Mouse (Mus musculus): Measurements from ENCODE around the gene Lypd6b. TPM values are rescaled to one million over a fixed set of nuclear protein-coding genes. Genes with fewer than 3 reads are reported as not detected.

The Lypd6b gene
- total and polyA plus RNA-seq, 3 experiments = 0.16 TPM; not detected in 2

GRCm38 (mm10) chr2:49775187-49775586 lies 12.3 kb upstream of the Lypd6b start:
- Histone ChIP-seq H3K4me1 (ENCODE audit: insufficient read depth, low read depth, low read length) (no peaks in the 10 kb centered on the region), H3K27me3 (ENCODE audit: insufficient read depth, low read length) (no peaks in the 10 kb centered on the region), H3K36me3 (replicated peaks) (no peaks in the 10 kb centered on the region), H3K4me3 (ENCODE audit: low read depth, low read length) (no peak overlapping the region), H3K9me3 (replicated peaks) (no peaks in the 10 kb centered on the region)
- TF ChIP-seq GATA1 (IDR thresholded peaks at IDR 0.05; ENCODE audit: borderline replicate concordance, low read length) = no peak
- no peak for TF ChIP-seq POLR2AphosphoS5 (IDR thresholded peaks at IDR 0.05; ENCODE audit: insufficient replicate concordance, low read depth, low read length)
- TF ChIP-seq CTCF (IDR thresholded peaks at IDR 0.05; ENCODE audit: low read depth, low read length) = no peak
- no peak for TF ChIP-seq TAL1 (conservative IDR thresholded peaks at IDR 0.05; ENCODE audit: low read depth, low read length)
- TF ChIP-seq GATA2 (IDR thresholded peaks at IDR 0.05; ENCODE audit: borderline replicate concordance, low read depth, low read length) = no peak
- ATAC-seq (ENCODE audit: extremely low read depth, insufficient number of reproducible peaks, low FRiP score, poor library complexity, severe bottlenecking) (no peak), DNase-seq (ENCODE audit: low spot score) (no peak)

GRCm38 (mm10) chr2:49775735-49776134 lies 11.8 kb upstream of the Lypd6b start:
- DNase-seq (ENCODE audit: low spot score) = no peak
- no peak for ATAC-seq (ENCODE audit: extremely low read depth, insufficient number of reproducible peaks, low FRiP score, poor library complexity, severe bottlenecking)
- no peak for TF ChIP-seq TAL1 (conservative IDR thresholded peaks at IDR 0.05; ENCODE audit: low read depth, low read length)
- no peak for TF ChIP-seq POLR2AphosphoS5 (IDR thresholded peaks at IDR 0.05; ENCODE audit: insufficient replicate concordance, low read depth, low read length)
- no peak for TF ChIP-seq GATA1 (IDR thresholded peaks at IDR 0.05; ENCODE audit: borderline replicate concordance, low read length)
- Histone ChIP-seq H3K9me3 (replicated peaks) (no peaks in the 10 kb centered on the region), H3K4me1 (ENCODE audit: insufficient read depth, low read depth, low read length) (no peaks in the 10 kb centered on the region), H3K36me3 (replicated peaks) (no peaks in the 10 kb centered on the region), H3K27me3 (ENCODE audit: insufficient read depth, low read length) (no peaks in the 10 kb centered on the region), H3K4me3 (ENCODE audit: low read depth, low read length) (no peak overlapping the region)

DNA sequence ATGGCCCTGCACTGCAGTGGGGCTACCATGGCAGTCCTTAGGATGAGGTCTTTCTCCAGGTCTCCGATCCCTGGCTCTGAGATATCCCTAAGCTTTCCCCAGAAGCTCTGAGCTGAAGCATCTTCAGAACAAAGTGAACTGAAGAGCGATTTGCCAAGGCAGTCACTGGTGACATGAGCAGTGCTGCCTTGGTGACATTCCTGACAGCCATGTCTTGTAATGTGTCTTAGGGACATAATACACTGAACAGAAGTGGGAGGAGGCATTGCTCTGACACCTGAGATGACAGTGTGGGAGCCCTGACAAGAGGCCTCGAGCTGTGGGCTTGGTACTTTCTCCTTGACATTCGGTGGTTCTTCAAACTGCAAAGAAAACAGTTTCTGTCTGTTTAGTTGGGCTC lies 11.1 kb upstream of the Lypd6b start:
- DNase-seq (ENCODE audit: low spot score) = no peak
- no peak for TF ChIP-seq POLR2AphosphoS5 (IDR thresholded peaks at IDR 0.05; ENCODE audit: insufficient replicate concordance, low read depth, low read length)
- TF ChIP-seq CTCF (IDR thresholded peaks at IDR 0.05; ENCODE audit: low read depth, low read length) = no peak
- no peak for TF ChIP-seq GATA1 (IDR thresholded peaks at IDR 0.05; ENCODE audit: borderline replicate concordance, low read length)
- no peak for TF ChIP-seq GATA2 (IDR thresholded peaks at IDR 0.05; ENCODE audit: borderline replicate concordance, low read depth, low read length)
- TF ChIP-seq TAL1 (conservative IDR thresholded peaks at IDR 0.05; ENCODE audit: low read depth, low read length) = no peak
- Histone ChIP-seq H3K9me3 (replicated peaks) (no peaks in the 10 kb centered on the region), H3K27me3 (ENCODE audit: insufficient read depth, low read length) (no peaks in the 10 kb centered on the region), H3K4me3 (ENCODE audit: low read depth, low read length) (no peak overlapping the region), H3K4me1 (ENCODE audit: insufficient read depth, low read depth, low read length) (no peaks in the 10 kb centered on the region), H3K36me3 (replicated peaks) (no peaks in the 10 kb centered on the region)
- no peak for ATAC-seq (ENCODE audit: extremely low read depth, insufficient number of reproducible peaks, low FRiP score, poor library complexity, severe bottlenecking)

DNA sequence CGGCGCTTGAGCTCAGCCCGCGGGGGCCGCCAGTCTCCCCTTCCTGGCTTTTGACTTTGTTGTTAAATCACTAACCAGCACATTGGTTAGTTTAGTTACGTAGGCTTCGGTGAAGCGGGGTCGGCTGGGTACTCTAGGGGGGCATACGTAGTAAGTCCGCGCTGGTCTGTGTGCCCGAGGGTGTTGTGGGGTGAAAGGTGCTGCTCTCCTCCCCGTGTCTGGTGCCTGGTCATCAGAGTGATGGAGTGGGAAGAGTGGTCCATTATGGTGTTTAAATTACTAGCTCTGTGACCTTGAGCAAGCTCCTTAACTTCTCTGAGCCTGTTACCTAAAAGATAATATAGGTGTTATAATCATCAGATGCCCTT lies 547 bp downstream of the Lypd6b start:
- H3K9me3 ChIP-seq (replicated peaks) = peaks cover 28% of the 10 kb centered on the region
- no peaks in the 10 kb centered on the region for H3K27me3 ChIP-seq (ENCODE audit: insufficient read depth, low read length)
- no peak for DNase-seq (ENCODE audit: low spot score)
- no peak for ATAC-seq (ENCODE audit: extremely low read depth, insufficient number of reproducible peaks, low FRiP score, poor library complexity, severe bottlenecking)
- no peaks in the 10 kb centered on the region for H3K4me1 ChIP-seq (ENCODE audit: insufficient read depth, low read depth, low read length)
- TF ChIP-seq GATA1 (IDR thresholded peaks at IDR 0.05; ENCODE audit: borderline replicate concordance, low read length) (no peak), CTCF (IDR thresholded peaks at IDR 0.05; ENCODE audit: low read depth, low read length) (no peak), POLR2AphosphoS5 (IDR thresholded peaks at IDR 0.05; ENCODE audit: insufficient replicate concordance, low read depth, low read length) (no peak), GATA2 (IDR thresholded peaks at IDR 0.05; ENCODE audit: borderline replicate concordance, low read depth, low read length) (no peak), TAL1 (conservative IDR thresholded peaks at IDR 0.05; ENCODE audit: low read depth, low read length) (no peak)
- no peaks in the 10 kb centered on the region for H3K36me3 ChIP-seq (replicated peaks)
- no peak overlapping the region for H3K4me3 ChIP-seq (ENCODE audit: low read depth, low read length)

DNA sequence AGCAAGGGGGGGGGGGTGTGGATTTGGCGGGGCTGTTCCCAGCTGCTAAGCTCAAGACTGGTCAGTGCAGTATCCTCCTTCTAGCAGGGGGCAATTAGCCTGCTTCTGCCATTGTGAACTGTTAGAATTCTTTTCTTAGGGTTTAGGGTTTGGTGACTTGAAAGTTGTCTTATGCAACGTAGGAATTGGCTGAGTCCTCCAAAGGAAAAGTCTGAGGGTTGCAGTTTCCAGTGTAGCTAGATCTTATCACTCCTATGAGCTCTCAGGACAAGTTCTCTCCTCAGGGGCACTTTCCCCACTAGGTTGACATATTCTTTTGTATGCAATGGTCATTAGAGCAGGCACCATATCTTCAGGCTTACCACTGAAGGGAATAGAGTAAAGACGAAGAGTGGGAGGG lies 1.2 kb downstream of the Lypd6b start:
- Histone ChIP-seq H3K4me1 (ENCODE audit: insufficient read depth, low read depth, low read length) (no peaks in the 10 kb centered on the region), H3K36me3 (replicated peaks) (no peaks in the 10 kb centered on the region), H3K27me3 (ENCODE audit: insufficient read depth, low read length) (no peaks in the 10 kb centered on the region), H3K9me3 (replicated peaks) (peaks cover 28% of the 10 kb centered on the region), H3K4me3 (ENCODE audit: low read depth, low read length) (no peak overlapping the region)
- ATAC-seq (ENCODE audit: extremely low read depth, insufficient number of reproducible peaks, low FRiP score, poor library complexity, severe bottlenecking) (no peak), DNase-seq (ENCODE audit: low spot score) (no peak)
- TF ChIP-seq CTCF (IDR thresholded peaks at IDR 0.05; ENCODE audit: low read depth, low read length) = no peak

DNA sequence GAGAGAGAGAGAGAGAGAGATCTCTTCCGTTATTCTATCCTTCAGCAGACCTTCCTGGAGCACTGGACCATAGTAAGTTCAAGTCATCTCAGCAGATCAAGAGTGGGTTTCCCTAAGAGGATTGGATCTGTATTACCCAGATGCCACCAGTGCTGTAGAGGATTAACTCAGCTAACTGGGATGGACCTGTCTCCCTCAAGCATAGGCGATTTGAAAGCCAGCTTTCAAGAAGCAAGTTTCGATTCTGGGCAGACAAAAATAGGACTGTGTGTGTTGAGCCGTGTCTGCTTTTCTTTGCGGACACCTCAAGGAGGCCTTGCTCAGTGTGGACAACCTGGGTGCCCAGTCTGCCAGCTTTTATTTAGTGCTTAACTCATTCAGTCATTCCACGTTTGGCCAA lies 1.6 kb downstream of the Lypd6b start:
- DNase-seq (ENCODE audit: low spot score) (no peak), ATAC-seq (ENCODE audit: extremely low read depth, insufficient number of reproducible peaks, low FRiP score, poor library complexity, severe bottlenecking) (no peak)
- Histone ChIP-seq H3K9me3 (replicated peaks) (peaks cover 28% of the 10 kb centered on the region), H3K36me3 (replicated peaks) (no peaks in the 10 kb centered on the region), H3K27me3 (ENCODE audit: insufficient read depth, low read length) (no peaks in the 10 kb centered on the region), H3K4me1 (ENCODE audit: insufficient read depth, low read depth, low read length) (no peaks in the 10 kb centered on the region), H3K4me3 (ENCODE audit: low read depth, low read length) (no peak overlapping the region)
- TF ChIP-seq GATA1 (IDR thresholded peaks at IDR 0.05; ENCODE audit: borderline replicate concordance, low read length) (no peak), TAL1 (conservative IDR thresholded peaks at IDR 0.05; ENCODE audit: low read depth, low read length) (no peak), GATA2 (IDR thresholded peaks at IDR 0.05; ENCODE audit: borderline replicate concordance, low read depth, low read length) (no peak), POLR2AphosphoS5 (IDR thresholded peaks at IDR 0.05; ENCODE audit: insufficient replicate concordance, low read depth, low read length) (no peak), CTCF (IDR thresholded peaks at IDR 0.05; ENCODE audit: low read depth, low read length) (no peak)

GRCm38 (mm10) chr2:49789504-49789903 lies 2.0 kb downstream of the Lypd6b start:
- ATAC-seq (ENCODE audit: extremely low read depth, insufficient number of reproducible peaks, low FRiP score, poor library complexity, severe bottlenecking) (no peak), DNase-seq (ENCODE audit: low spot score) (no peak)
- Histone ChIP-seq H3K27me3 (ENCODE audit: insufficient read depth, low read length) (no peaks in the 10 kb centered on the region), H3K36me3 (replicated peaks) (no peaks in the 10 kb centered on the region), H3K4me3 (ENCODE audit: low read depth, low read length) (no peak overlapping the region), H3K9me3 (replicated peaks) (peaks cover 28% of the 10 kb centered on the region), H3K4me1 (ENCODE audit: insufficient read depth, low read depth, low read length) (no peaks in the 10 kb centered on the region)
- no peak for TF ChIP-seq GATA1 (IDR thresholded peaks at IDR 0.05; ENCODE audit: borderline replicate concordance, low read length)
- no peak for TF ChIP-seq GATA2 (IDR thresholded peaks at IDR 0.05; ENCODE audit: borderline replicate concordance, low read depth, low read length)
- TF ChIP-seq CTCF (IDR thresholded peaks at IDR 0.05; ENCODE audit: low read depth, low read length) = no peak
- TF ChIP-seq POLR2AphosphoS5 (IDR thresholded peaks at IDR 0.05; ENCODE audit: insufficient replicate concordance, low read depth, low read length) = no peak
- TF ChIP-seq TAL1 (conservative IDR thresholded peaks at IDR 0.05; ENCODE audit: low read depth, low read length) = no peak

Data from G1E (cell line).